Mouse (Mus musculus): Measurements from ENCODE around the gene Fndc4. TPM values are rescaled to one million over a fixed set of nuclear protein-coding genes. Genes with fewer than 3 reads are reported as not detected.

The Fndc4 gene
- polyA plus RNA-seq, 1 experiment from 2014 or later, result 85.5 TPM

DNA sequence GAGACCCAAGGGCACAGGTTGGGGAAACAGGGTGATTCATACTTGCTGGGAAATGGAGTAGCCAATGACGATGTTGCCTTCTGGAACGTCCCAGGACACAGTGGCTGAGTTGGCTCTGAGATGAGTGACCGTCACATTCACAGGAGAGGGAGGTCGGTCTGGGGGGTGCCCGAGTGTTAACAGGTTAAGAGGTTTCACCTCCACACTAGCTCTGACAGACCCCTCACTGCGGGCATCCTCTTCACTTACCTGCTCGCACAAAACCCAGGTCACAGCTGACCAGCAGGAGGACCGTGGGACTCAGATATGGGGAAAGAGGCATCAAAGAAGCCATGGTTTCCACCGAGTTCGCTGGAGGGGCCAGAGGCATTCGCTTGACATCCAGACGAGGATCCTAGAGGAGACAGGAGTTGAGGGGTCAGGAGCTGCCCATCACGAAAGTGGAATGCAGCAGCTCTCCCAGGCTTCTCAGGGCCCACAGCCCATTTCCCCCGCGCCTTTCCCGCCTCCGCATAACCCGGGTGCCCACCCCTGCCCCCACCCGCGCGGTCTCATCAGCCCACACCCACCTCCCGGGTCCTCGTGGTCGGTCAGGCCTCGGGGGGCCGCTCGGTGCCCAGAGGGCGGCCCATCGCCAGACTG, 795 bp downstream of the Fndc4 start:
- peak overlapping the region; percentile 85 for H3K4me3 ChIP-seq (replicated peaks)
- H3K27me3 ChIP-seq, result no peaks in the 10 kb centered on the region
- H3K4me2 ChIP-seq (replicated peaks), result peak overlapping the region; percentile 81
- no peaks in the 10 kb centered on the region for H3K9me3 ChIP-seq (replicated peaks)
- H3K9ac ChIP-seq, result peak overlapping the region; percentile 94
- peaks cover 23% of the 10 kb centered on the region for H3K4me1 ChIP-seq
- peak overlapping the region; percentile 74 for H3K27ac ChIP-seq (replicated peaks)
- 3% methylated on average over 29 of the region's 29 CpGs for WGBS
- peak; percentile 3; the same call in 1 of the 2 replicates for ATAC-seq (ENCODE audit: insufficient number of reproducible peaks, low FRiP score, low TSS enrichment, low read depth)
- peaks cover 16% of the 10 kb centered on the region for H3K36me3 ChIP-seq

DNA sequence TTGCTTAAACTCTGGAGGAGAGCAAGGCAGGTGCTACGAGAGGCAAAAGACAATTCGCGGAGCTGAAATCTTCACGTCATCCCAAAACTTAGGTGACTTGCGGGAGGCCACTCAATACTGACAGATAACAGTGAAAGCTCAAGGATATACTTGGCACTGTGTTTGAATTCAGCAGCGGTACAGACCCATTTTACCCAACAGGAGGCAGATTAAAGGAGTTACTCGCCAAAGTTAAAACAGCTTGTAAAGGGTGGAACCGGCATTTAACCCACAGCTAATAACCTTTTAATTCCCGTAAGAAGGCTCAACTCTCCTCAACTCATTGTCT, 4.6 kb downstream of the Fndc4 start:
- Histone ChIP-seq H3K4me2 (replicated peaks) (peak overlapping the region; percentile 71), H3K4me3 (replicated peaks) (peak overlapping the region; percentile 65), H3K4me1 (peaks cover 29% of the 10 kb centered on the region), H3K27ac (replicated peaks) (peak overlapping the region; percentile 94), H3K36me3 (peaks cover 28% of the 10 kb centered on the region), H3K27me3 (no peaks in the 10 kb centered on the region), H3K9ac (peak overlapping the region; percentile 35), H3K9me3 (replicated peaks) (no peaks in the 10 kb centered on the region)
- WGBS, result 2% methylated on average over 9 of the region's 9 CpGs
- ATAC-seq (ENCODE audit: insufficient number of reproducible peaks, low FRiP score, low TSS enrichment, low read depth), result no peak

GRCm38 (mm10) chr5:31290521-31291360, 5.1 kb downstream of the Fndc4 start, which contains the start of gene Ift172:
Gene Ift172, minus strand, starts transcription at chr5:31291116.
- 2% methylated on average over 45 of the region's 45 CpGs for WGBS
- no peaks in the 10 kb centered on the region for H3K9me3 ChIP-seq (replicated peaks)
- H3K36me3 ChIP-seq, result peaks cover 34% of the 10 kb centered on the region
- H3K27ac ChIP-seq (replicated peaks), result peak within 1 kb of the TSS; percentile 94
- peak within 1 kb of the TSS; percentile 65 for H3K4me3 ChIP-seq (replicated peaks)
- H3K4me1 ChIP-seq, result peaks cover 29% of the 10 kb centered on the region
- peak; percentile 94 for ATAC-seq (ENCODE audit: insufficient number of reproducible peaks, low FRiP score, low TSS enrichment, low read depth)
- peak within 1 kb of the TSS; percentile 55 for H3K9ac ChIP-seq
- H3K27me3 ChIP-seq, result no peaks in the 10 kb centered on the region
- H3K4me2 ChIP-seq (replicated peaks), result peak within 1 kb of the TSS; percentile 71

- Histone ChIP-seq H3K9ac (0 out of 2 replicates have a peak overlapping the region, but pooled peaks have one; percentile 55), H3K4me2 (replicated peaks) (peak overlapping the region; percentile 71), H3K36me3 (peaks cover 43% of the 10 kb centered on the region), H3K27me3 (no peaks in the 10 kb centered on the region), H3K4me1 (peaks cover 24% of the 10 kb centered on the region), H3K27ac (replicated peaks) (no peak overlapping the region), H3K4me3 (replicated peaks) (peak overlapping the region; percentile 65), H3K9me3 (replicated peaks) (no peaks in the 10 kb centered on the region)
- WGBS, result 71% methylated on average over 3 of the region's 3 CpGs
- no peak for ATAC-seq (ENCODE audit: insufficient number of reproducible peaks, low FRiP score, low TSS enrichment, low read depth)
These were observed 6.2 kb downstream of the Fndc4 start for GRCm38 (mm10) chr5:31289626-31290230.

- Histone ChIP-seq H3K36me3 (peaks cover 52% of the 10 kb centered on the region), H3K9ac (no peak overlapping the region), H3K4me2 (replicated peaks) (no peak overlapping the region), H3K27ac (replicated peaks) (no peak overlapping the region), H3K4me3 (replicated peaks) (no peak overlapping the region), H3K27me3 (no peaks in the 10 kb centered on the region), H3K9me3 (replicated peaks) (no peaks in the 10 kb centered on the region), H3K4me1 (peaks cover 16% of the 10 kb centered on the region)
- ATAC-seq (ENCODE audit: insufficient number of reproducible peaks, low FRiP score, low TSS enrichment, low read depth), result no peak
- 76% methylated on average over 3 of the region's 3 CpGs for WGBS
These were observed 7.2 kb downstream of the Fndc4 start for GRCm38 (mm10) chr5:31288655-31289054.

- H3K9me3 ChIP-seq (replicated peaks), result no peaks in the 10 kb centered on the region
- no peak for ATAC-seq (ENCODE audit: insufficient number of reproducible peaks, low FRiP score, low TSS enrichment, low read depth)
- peaks cover 16% of the 10 kb centered on the region for H3K4me1 ChIP-seq
- WGBS, result 72% methylated on average over 4 of the region's 4 CpGs
- no peaks in the 10 kb centered on the region for H3K27me3 ChIP-seq
- H3K9ac ChIP-seq, result no peak overlapping the region
- H3K4me3 ChIP-seq (replicated peaks), result no peak overlapping the region
- H3K27ac ChIP-seq (replicated peaks), result no peak overlapping the region
- peaks cover 52% of the 10 kb centered on the region for H3K36me3 ChIP-seq
- H3K4me2 ChIP-seq (replicated peaks), result no peak overlapping the region
These were observed 7.7 kb downstream of the Fndc4 start for GRCm38 (mm10) chr5:31288225-31288624.

DNA sequence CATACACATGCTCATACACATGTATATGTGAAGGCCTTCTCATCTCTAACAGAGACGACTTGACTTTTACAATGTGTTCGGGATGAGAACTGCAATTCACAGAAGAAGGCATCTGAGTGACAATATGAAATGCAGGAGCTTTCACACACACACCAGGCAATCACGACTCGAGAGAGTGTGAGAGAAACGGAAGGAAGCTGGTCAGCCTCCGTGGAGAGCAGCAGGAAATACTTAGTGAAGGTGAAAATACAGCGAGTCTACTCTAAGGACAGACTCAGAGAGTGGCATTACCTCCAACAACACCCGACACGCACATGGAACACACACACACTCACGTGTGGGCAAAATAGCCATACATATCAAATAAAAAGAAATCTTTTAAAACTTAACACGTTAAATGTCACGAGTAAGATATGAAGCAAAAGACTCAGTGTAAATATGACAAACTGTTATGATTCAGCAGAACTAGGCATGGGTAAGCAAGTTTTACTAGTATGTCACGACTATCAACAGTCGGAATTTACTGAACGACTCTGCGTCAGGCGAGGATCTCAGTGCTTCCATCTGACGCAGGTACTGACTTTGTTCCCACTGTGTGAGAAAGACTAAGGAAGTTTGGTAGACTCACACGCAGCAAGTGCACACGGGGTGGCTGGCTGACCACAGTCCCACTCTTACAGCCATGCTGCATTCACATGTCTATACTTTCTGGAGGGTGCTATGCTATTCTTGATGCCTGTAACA, 16.5 kb downstream of the Fndc4 start:
- no peak for ATAC-seq (ENCODE audit: insufficient number of reproducible peaks, low FRiP score, low TSS enrichment, low read depth)

GRCm38 (mm10) chr5:31273018-31273417, 22.9 kb downstream of the Fndc4 start:
- Histone ChIP-seq H3K27me3 (no peaks in the 10 kb centered on the region), H3K9me3 (replicated peaks) (no peaks in the 10 kb centered on the region), H3K9ac (no peak overlapping the region), H3K4me1 (no peaks in the 10 kb centered on the region), H3K4me2 (replicated peaks) (no peak overlapping the region), H3K36me3 (peaks cover 84% of the 10 kb centered on the region), H3K4me3 (replicated peaks) (no peak overlapping the region), H3K27ac (replicated peaks) (no peak overlapping the region)
- WGBS, result 85% methylated on average over 6 of the region's 6 CpGs
- no peak for ATAC-seq (ENCODE audit: insufficient number of reproducible peaks, low FRiP score, low TSS enrichment, low read depth)

More for the DNA sequence above, 16.5 kb downstream of the Fndc4 start:
- no peak overlapping the region for H3K27ac ChIP-seq (replicated peaks)
- H3K4me2 ChIP-seq (replicated peaks), result no peak overlapping the region
- no peaks in the 10 kb centered on the region for H3K9me3 ChIP-seq (replicated peaks)
- H3K4me1 ChIP-seq, result no peaks in the 10 kb centered on the region
- no peaks in the 10 kb centered on the region for H3K27me3 ChIP-seq
- 83% methylated on average over 20 of the region's 20 CpGs for WGBS
- H3K36me3 ChIP-seq, result peaks cover 91% of the 10 kb centered on the region
- no peak overlapping the region for H3K9ac ChIP-seq
- no peak overlapping the region for H3K4me3 ChIP-seq (replicated peaks)

GRCm38 (mm10) chr5:31267686-31268085, 28.2 kb downstream of the Fndc4 start:
- ATAC-seq (ENCODE audit: insufficient number of reproducible peaks, low FRiP score, low TSS enrichment, low read depth), result no peak
- Histone ChIP-seq H3K4me2 (replicated peaks) (no peak overlapping the region), H3K4me1 (no peaks in the 10 kb centered on the region), H3K4me3 (replicated peaks) (no peak overlapping the region), H3K9ac (no peak overlapping the region), H3K27ac (replicated peaks) (no peak overlapping the region), H3K27me3 (no peaks in the 10 kb centered on the region), H3K9me3 (replicated peaks) (no peaks in the 10 kb centered on the region), H3K36me3 (peaks cover 89% of the 10 kb centered on the region)
- WGBS, result 83% methylated on average over 6 of the region's 6 CpGs

- Histone ChIP-seq H3K36me3 (peaks cover 95% of the 10 kb centered on the region), H3K27ac (replicated peaks) (no peak overlapping the region), H3K9ac (no peak overlapping the region), H3K4me3 (replicated peaks) (no peak overlapping the region), H3K4me1 (no peaks in the 10 kb centered on the region), H3K27me3 (no peaks in the 10 kb centered on the region), H3K4me2 (replicated peaks) (no peak overlapping the region), H3K9me3 (replicated peaks) (no peaks in the 10 kb centered on the region)
- 88% methylated on average over 7 of the region's 7 CpGs for WGBS
- no peak for ATAC-seq (ENCODE audit: insufficient number of reproducible peaks, low FRiP score, low TSS enrichment, low read depth)
These were observed 29.8 kb downstream of the Fndc4 start for GRCm38 (mm10) chr5:31266101-31266500.

DNA sequence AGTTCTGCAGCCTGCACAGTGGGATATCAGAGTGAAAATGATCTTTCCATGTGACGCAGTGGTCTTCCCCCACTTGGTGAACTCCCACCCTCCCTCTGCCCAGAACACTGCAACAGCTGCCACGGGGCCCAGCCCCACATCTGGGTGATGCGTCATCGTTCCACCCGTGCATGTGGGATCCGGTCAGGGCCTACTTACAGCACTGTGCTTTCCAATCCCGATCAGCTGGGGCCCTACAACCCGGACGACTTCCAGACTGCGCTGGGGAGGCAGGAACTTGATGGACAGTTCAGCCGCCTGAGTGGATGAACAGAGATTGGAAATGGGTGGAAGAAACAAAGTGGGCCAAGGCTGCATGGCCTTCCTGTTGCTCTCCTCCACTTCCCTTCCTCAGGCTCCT, 38.3 kb downstream of the Fndc4 start:
- Histone ChIP-seq H3K27me3 (no peaks in the 10 kb centered on the region), H3K9me3 (replicated peaks) (no peaks in the 10 kb centered on the region), H3K36me3 (peaks cover 84% of the 10 kb centered on the region), H3K9ac (no peak overlapping the region), H3K4me1 (peaks cover 16% of the 10 kb centered on the region), H3K27ac (replicated peaks) (no peak overlapping the region), H3K4me2 (replicated peaks) (no peak overlapping the region), H3K4me3 (replicated peaks) (no peak overlapping the region)
- WGBS, result 72% methylated on average over 11 of the region's 11 CpGs
- ATAC-seq (ENCODE audit: insufficient number of reproducible peaks, low FRiP score, low TSS enrichment, low read depth), result no peak

Data from embryonic facial prominence, embryonic 15.5 days (tissue).